Comparison of ENCODE assay signal across 7 mouse cellular contexts in genomic region chr3:93568428-93569040, GRCm38 (mm10). TPM values are rescaled to one million over a fixed set of nuclear protein-coding genes. Genes with fewer than 3 reads are reported as not detected.
DNase-seq lines count a peak whose midpoint lies in the region; ATAC-seq and TF ChIP-seq lines count a peak whose summit lies in the region.

No protein-coding gene starts in this region.

- peaks cover 10% of the 10 kb centered on the region; the same call in 1 of the 2 replicates for H3K36me3 ChIP-seq in kidney, embryonic 16.5 days (ENCODE audit: insufficient read depth, low read length)
- H3K36me3 ChIP-seq in lung, embryonic 14.5 days (ENCODE audit: insufficient read depth), result peaks cover 9% of the 10 kb centered on the region; the same call in 1 of the 2 replicates

- peak overlapping the region; percentile 84 for H3K27ac ChIP-seq in kidney, embryonic 16.5 days (ENCODE audit: low read length)
- H3K27ac ChIP-seq in lung, embryonic 14.5 days (ENCODE audit: low read depth), result peak overlapping the region; percentile 67; the same call in 1 of the 2 replicates

- H3K27me3 ChIP-seq in kidney, embryonic 16.5 days (ENCODE audit: insufficient read depth, low read length), result no peaks in the 10 kb centered on the region
- no peaks in the 10 kb centered on the region for H3K27me3 ChIP-seq in lung, embryonic 14.5 days (ENCODE audit: insufficient read depth, low read length)

- H3K4me1 ChIP-seq in kidney, embryonic 16.5 days (ENCODE audit: insufficient read depth, low read length), result peaks cover 11% of the 10 kb centered on the region; the same call in 1 of the 2 replicates
- no peaks in the 10 kb centered on the region for H3K4me1 ChIP-seq in lung, embryonic 14.5 days (ENCODE audit: insufficient read depth)

- no peak for TF ChIP-seq CTCF in lung, embryonic 14.5 days (IDR thresholded peaks at IDR 0.05; ENCODE audit: low read depth)

- no peak overlapping the region for H3K4me2 ChIP-seq in kidney, embryonic 16.5 days (replicated peaks; ENCODE audit: low read depth, low read length)
- no peak overlapping the region for H3K4me2 ChIP-seq in lung, embryonic 14.5 days

- H3K4me3 ChIP-seq in kidney, embryonic 16.5 days (ENCODE audit: low read length), result no peak overlapping the region
- H3K4me3 ChIP-seq in lung, embryonic 14.5 days (ENCODE audit: low read depth, low read length), result no peak overlapping the region

- peak; percentile 70 for DNase-seq in MN1 (ENCODE audit: low spot score)
- DNase-seq in adrenal gland, adult 18-20 months (ENCODE audit: low spot score in 2 of 2), result peak; percentile 29 to 38
- DNase-seq in gonadal fat pad, adult 2 months (ENCODE audit: low read depth), result peak; percentile 87
- peak; percentile 76 for DNase-seq in lung, embryonic 14.5 days
- DNase-seq in spleen, postnatal 10 days (ENCODE audit: low spot score in 2 of 2), result no peak
- no peak for DNase-seq in thymus, postnatal 10 days (ENCODE audit: low spot score in 2 of 2)

- no peaks in the 10 kb centered on the region for H3K9me3 ChIP-seq in kidney, embryonic 16.5 days (ENCODE audit: low read length)
- no peaks in the 10 kb centered on the region for H3K9me3 ChIP-seq in lung, embryonic 14.5 days (ENCODE audit: low read depth, low read length)

- ATAC-seq in kidney, embryonic 16.5 days (ENCODE audit: low FRiP score, low TSS enrichment), result peak; percentile 87
- peak; percentile 75 for ATAC-seq in lung, embryonic 14.5 days (ENCODE audit: insufficient read depth)

- no peak overlapping the region for H3K9ac ChIP-seq in kidney, embryonic 16.5 days (replicated peaks; ENCODE audit: low read length)
- H3K9ac ChIP-seq in lung, embryonic 14.5 days, result no peak overlapping the region

- WGBS in kidney, embryonic 16.5 days, result 54% methylated on average over 7 of the region's 7 CpGs
- WGBS in lung, embryonic 14.5 days, result 60% methylated on average over 7 of the region's 7 CpGs

RNA-seq across cellular contexts. Expression of gene S100a10, which starts 13.7 kb away (rescaled TPM):
- total RNA-seq in adrenal gland, adult 18-20 months (2021), result 100 to 1,000 TPM; 159 to 177 TPM
- polyA plus RNA-seq in gonadal fat pad, adult 2 months (2012; rRNA removed), result 99.9 and 141 TPM in 2 replicates
- 487 TPM in 2 replicates for polyA plus RNA-seq in kidney, embryonic 16.5 days (2015; fragmentation: Nextera tagmentation; extraction: Ambion mirVana)
- 196 and 220 TPM in 2 replicates for polyA plus RNA-seq in lung, embryonic 14.5 days (2014; fragmentation: Nextera tagmentation; extraction: Ambion mirVana)

RNA-seq across cellular contexts. Expression of gene S100a11, which starts 48.2 kb away (rescaled TPM):
- total RNA-seq in adrenal gland, adult 18-20 months (2021), result 100 to 1,000 TPM; 207 to 349 TPM
- polyA plus RNA-seq in gonadal fat pad, adult 2 months (2012; rRNA removed), result 596 and 600 TPM in 2 replicates
- polyA plus RNA-seq in kidney, embryonic 16.5 days (2015; fragmentation: Nextera tagmentation; extraction: Ambion mirVana), result 1,206 and 1,400 TPM in 2 replicates
- polyA plus RNA-seq in lung, embryonic 14.5 days (2014; fragmentation: Nextera tagmentation; extraction: Ambion mirVana), result 861 and 982 TPM in 2 replicates

Comparison
In these comparisons a context has a peak if more than half of its experiments do, and no peak if none do; other contexts are left out.
1. DNase-seq: peak in MN1 (single experiment), adrenal gland, adult 18-20 months (2 of 2), gonadal fat pad, adult 2 months (single experiment) and lung, embryonic 14.5 days (single experiment); none in spleen, postnatal 10 days (0 of 2) and thymus, postnatal 10 days (0 of 2).